Mouse (Mus musculus) hindbrain, embryonic 16.5 days (tissue): Measurements from ENCODE around the gene Ipmk. TPM values are rescaled to one million over a fixed set of nuclear protein-coding genes. Genes with fewer than 3 reads are reported as not detected.
"Not testable (repeated sequence)": the region's sequence is repeated elsewhere in the genome, so short reads cannot be mapped to it uniquely, and the experiment has no call there.

Experiments used
- ATAC-seq: fragments of 200-750 bp; cut with Nextera tagmentation; 2 replicates; pipeline ENCODE4 v1.8.0; 2017; ENCODE audit warnings: moderate TSS enrichment, moderate library complexity
- H3K27ac ChIP-seq: fragments of 300-500 bp; sonication (generic); 2 replicates; pipeline ENCODE4 v1.5.1; 2014; ENCODE audit warnings: low read depth, mild to moderate bottlenecking, control low read depth, low read length, moderate library complexity
- H3K27me3 ChIP-seq: fragments of 300-500 bp; sonication (generic); replicated peaks from 2 replicates; pipeline ENCODE4 v1.6.1; 2014; ENCODE audit warnings: low read length; ENCODE audit not compliant: control insufficient read depth, insufficient read depth
- H3K36me3 ChIP-seq: fragments of 300-500 bp; sonication (generic); 2 replicates; pipeline ENCODE4 v1.6.1; 2014; ENCODE audit warnings: mild to moderate bottlenecking, low read length, moderate library complexity, mixed read lengths; ENCODE audit not compliant: control insufficient read depth, insufficient read depth
- H3K4me1 ChIP-seq: fragments of 300-500 bp; sonication (generic); 2 replicates; pipeline ENCODE4 v1.6.1; 2014; ENCODE audit warnings: low read depth, low read length; ENCODE audit not compliant: control insufficient read depth, insufficient read depth
- H3K4me2 ChIP-seq: fragments of 300-500 bp; sonication (generic); 2 replicates; pipeline ENCODE4 v1.6.1; 2014; ENCODE audit warnings: mild to moderate bottlenecking, low read length, control low read depth, moderate library complexity
- H3K4me3 ChIP-seq: fragments of 300-500 bp; sonication (generic); 2 replicates; pipeline ENCODE4 v1.5.1; 2014; ENCODE audit warnings: mild to moderate bottlenecking, low read length, control low read depth, moderate library complexity
- H3K9ac ChIP-seq: fragments of 300-500 bp; sonication (generic); 2 replicates; pipeline ENCODE4 v1.6.1; 2014; ENCODE audit warnings: low read depth, mild to moderate bottlenecking, control low read depth, low read length, moderate library complexity
- H3K9me3 ChIP-seq: fragments of 300-500 bp; sonication (generic); 2 replicates; pipeline ENCODE4 v1.6.1; 2014; ENCODE audit warnings: mild to moderate bottlenecking, low read length, moderate library complexity; ENCODE audit not compliant: control insufficient read depth
- WGBS: fragments of 180-500 bp; shearing (Covaris S2); extraction: QIAGEN DNeasy Blood & Tissue Kit; methylation state at CpG from one replicate; pipeline ENCODE4 v1.1.7; 2014; 5-methylcytosine and 5-hydroxymethylcytosine counted together
- polyA plus RNA-seq: library from polyadenylated mRNA; unstranded; fragments of >200 nt; fragmentation: Nextera tagmentation; extraction: Ambion mirVana; gene quantifications from 2 replicates; pipeline ENCODE4 v1.2.1, GENCODE M21; 2015

Ipmk gene
- polyA plus RNA-seq, 1 experiment from 2014 or later: 14.1 TPM

DNA sequence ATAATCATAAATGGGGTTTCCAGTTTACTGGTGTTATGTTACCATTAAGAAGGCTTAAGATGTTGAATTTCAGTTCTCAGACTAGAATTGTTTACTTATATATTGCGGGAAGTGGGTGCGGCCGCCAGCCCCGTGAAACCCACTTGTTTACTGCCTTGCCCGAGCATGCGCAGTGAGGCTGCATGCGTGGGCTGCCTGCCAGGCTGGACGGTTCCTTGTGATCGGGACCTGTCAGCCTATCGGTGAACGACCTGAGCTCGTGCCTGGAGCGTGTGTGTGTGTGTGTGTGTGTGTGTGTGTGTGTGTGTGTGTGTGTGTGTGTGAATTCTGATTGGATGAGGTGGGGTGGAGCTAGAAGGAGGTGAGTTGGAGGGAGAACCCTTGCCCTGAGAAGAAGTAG, 114.8 kb downstream of the Ipmk start:
- H3K9me3 ChIP-seq: not testable (repeated sequence)
- WGBS: 91% methylated on average over 13 of the region's 13 CpGs

DNA sequence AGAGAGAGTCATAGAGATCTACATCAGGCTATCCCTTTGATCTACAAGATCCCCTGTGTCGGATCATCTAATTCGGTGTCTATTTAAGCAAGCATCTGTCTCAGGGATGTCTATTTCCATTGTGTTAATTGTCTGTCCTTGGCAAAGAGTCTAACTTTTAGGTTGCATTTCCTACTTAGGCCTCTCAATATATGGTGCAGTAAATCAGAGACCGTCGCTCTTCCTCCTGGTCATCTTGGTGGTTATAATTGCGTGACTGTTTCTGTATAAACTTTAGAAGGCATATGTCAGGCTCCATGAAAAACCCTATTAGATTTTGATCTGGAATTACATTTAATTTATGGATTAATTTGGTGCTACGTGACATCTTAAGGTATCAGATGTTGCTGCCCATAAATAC, 116.9 kb downstream of the Ipmk start:
- no peak overlapping the region for H3K27ac ChIP-seq
- WGBS: 95% methylated on average over 6 of the region's 6 CpGs
- H3K9me3 ChIP-seq: no peaks in the 10 kb centered on the region
- no peak for ATAC-seq
- H3K4me1 ChIP-seq: no peaks in the 10 kb centered on the region
- no peak overlapping the region for H3K9ac ChIP-seq
- no peak overlapping the region for H3K4me3 ChIP-seq
- H3K36me3 ChIP-seq: no peaks in the 10 kb centered on the region
- no peak overlapping the region for H3K4me2 ChIP-seq
- H3K27me3 ChIP-seq: no peaks in the 10 kb centered on the region

More for the DNA sequence above, 114.8 kb downstream of the Ipmk start:
- not testable (repeated sequence) for H3K4me2 ChIP-seq, H3K27me3 ChIP-seq, H3K27ac ChIP-seq, H3K36me3 ChIP-seq, H3K4me3 ChIP-seq, H3K4me1 ChIP-seq, H3K9ac ChIP-seq, ATAC-seq

DNA sequence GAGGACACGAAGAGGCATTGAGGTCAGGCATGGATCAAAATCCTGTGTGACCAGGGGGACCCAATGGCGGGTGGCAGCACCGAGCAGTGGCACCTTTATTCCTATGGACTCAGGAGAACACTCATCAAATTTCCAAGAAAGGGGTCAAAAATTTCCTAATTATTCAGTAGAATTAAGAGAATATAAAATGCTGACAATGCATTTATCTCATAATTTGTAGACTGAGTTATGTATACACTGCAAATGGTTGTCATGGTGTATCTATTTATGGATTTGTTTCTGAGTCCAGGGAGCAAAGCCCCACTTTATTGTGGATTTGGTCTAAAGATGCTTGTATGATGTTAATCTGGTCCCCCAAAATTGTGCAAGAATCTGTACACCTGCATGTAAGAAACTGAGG, 120.8 kb downstream of the Ipmk start:
- 91% methylated on average over 3 of the region's 3 CpGs for WGBS
- Histone ChIP-seq H3K9ac (no peak overlapping the region), H3K27ac (no peak overlapping the region), H3K4me1 (no peaks in the 10 kb centered on the region; the same call in 1 of the 2 replicates), H3K4me3 (no peak overlapping the region), H3K36me3 (no peaks in the 10 kb centered on the region), H3K27me3 (no peaks in the 10 kb centered on the region), H3K4me2 (no peak overlapping the region), H3K9me3 (no peaks in the 10 kb centered on the region)
- ATAC-seq: no peak

DNA sequence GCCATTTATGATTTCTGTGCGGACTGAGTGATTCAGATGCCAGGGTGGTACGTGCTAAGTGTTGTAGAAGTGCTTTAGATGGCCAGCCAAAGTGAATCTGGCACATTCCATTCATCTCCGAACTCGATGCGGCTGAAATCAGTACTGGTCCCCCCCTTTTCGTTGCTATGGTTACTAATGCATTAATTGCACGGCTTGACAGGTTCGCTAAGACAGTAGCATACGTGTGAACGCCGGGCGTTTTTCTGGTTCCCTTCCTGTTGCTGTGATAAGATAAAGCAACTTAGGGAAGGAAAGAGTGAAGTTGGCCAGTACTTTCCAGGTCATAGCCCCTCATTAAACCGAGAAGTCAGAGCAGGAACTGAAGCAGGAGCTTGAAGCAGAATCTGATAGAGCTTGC, 122.2 kb downstream of the Ipmk start:
- Histone ChIP-seq H3K4me1 (no peaks in the 10 kb centered on the region; the same call in 1 of the 2 replicates), H3K36me3 (no peaks in the 10 kb centered on the region), H3K4me3 (no peak overlapping the region), H3K9me3 (no peaks in the 10 kb centered on the region), H3K27me3 (no peaks in the 10 kb centered on the region), H3K4me2 (no peak overlapping the region), H3K27ac (no peak overlapping the region), H3K9ac (no peak overlapping the region)
- WGBS: 52% methylated on average over 13 of the region's 13 CpGs
- peak; percentile 62; the same call in 1 of the 2 replicates for ATAC-seq

DNA sequence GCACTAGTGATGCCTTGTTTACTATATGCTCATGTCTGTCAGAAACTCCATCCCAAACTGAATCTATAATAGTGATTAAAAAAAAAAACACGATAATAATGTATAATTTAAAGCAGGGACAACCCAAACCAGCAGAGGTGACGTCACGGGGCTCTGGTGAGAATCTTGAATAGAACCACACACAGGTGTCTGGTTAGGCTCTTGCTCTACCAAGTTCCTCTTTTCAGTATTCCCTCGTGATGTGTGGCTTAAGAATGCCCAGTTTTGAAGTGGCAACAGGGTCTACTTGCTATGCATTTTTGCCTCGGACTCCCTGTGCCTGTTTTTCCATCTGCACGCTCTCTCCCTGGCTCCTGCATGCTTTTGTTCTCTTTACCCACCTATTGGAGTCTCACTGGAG, 124.5 kb downstream of the Ipmk start:
- H3K27ac ChIP-seq: no peak overlapping the region
- ATAC-seq: no peak
- H3K9ac ChIP-seq: no peak overlapping the region
- H3K36me3 ChIP-seq: no peaks in the 10 kb centered on the region
- no peaks in the 10 kb centered on the region; the same call in 1 of the 2 replicates for H3K4me1 ChIP-seq
- 90% methylated on average over 6 of the region's 6 CpGs for WGBS
- no peaks in the 10 kb centered on the region for H3K27me3 ChIP-seq
- H3K9me3 ChIP-seq: no peaks in the 10 kb centered on the region
- H3K4me3 ChIP-seq: no peak overlapping the region
- no peak overlapping the region for H3K4me2 ChIP-seq

- no peak overlapping the region for H3K27ac ChIP-seq
- no peak overlapping the region for H3K4me3 ChIP-seq
- no peaks in the 10 kb centered on the region for H3K36me3 ChIP-seq
- 71% methylated on average over 13 of the region's 13 CpGs for WGBS
- no peaks in the 10 kb centered on the region for H3K9me3 ChIP-seq
- ATAC-seq: no peak
- no peak overlapping the region for H3K4me2 ChIP-seq
- no peak overlapping the region for H3K9ac ChIP-seq
- H3K4me1 ChIP-seq: no peaks in the 10 kb centered on the region; the same call in 1 of the 2 replicates
- no peaks in the 10 kb centered on the region for H3K27me3 ChIP-seq
Observed at GRCm38 (mm10) chr10:71473590-71473989, 126.0 kb downstream of the Ipmk start.

GRCm38 (mm10) chr10:71476471-71477080, 129.0 kb downstream of the Ipmk start:
- no peaks in the 10 kb centered on the region for H3K27me3 ChIP-seq
- peak; percentile 90 for ATAC-seq
- 55% methylated on average over 8 of the region's 8 CpGs for WGBS
- no peaks in the 10 kb centered on the region for H3K9me3 ChIP-seq
- H3K4me2 ChIP-seq: no peak overlapping the region
- no peaks in the 10 kb centered on the region for H3K36me3 ChIP-seq
- no peak overlapping the region for H3K27ac ChIP-seq
- no peak overlapping the region for H3K4me3 ChIP-seq
- no peaks in the 10 kb centered on the region for H3K4me1 ChIP-seq
- H3K9ac ChIP-seq: no peak overlapping the region

GRCm38 (mm10) chr10:71477147-71477546, 129.6 kb downstream of the Ipmk start:
- Histone ChIP-seq H3K4me2 (no peak overlapping the region), H3K27me3 (no peaks in the 10 kb centered on the region), H3K27ac (no peak overlapping the region; the same call in 1 of the 2 replicates), H3K9ac (no peak overlapping the region), H3K4me1 (no peaks in the 10 kb centered on the region), H3K36me3 (no peaks in the 10 kb centered on the region), H3K9me3 (no peaks in the 10 kb centered on the region), H3K4me3 (no peak overlapping the region)
- ATAC-seq: peak; percentile 10; the same call in 1 of the 2 replicates
- 70% methylated on average over 4 of the region's 4 CpGs for WGBS

DNA sequence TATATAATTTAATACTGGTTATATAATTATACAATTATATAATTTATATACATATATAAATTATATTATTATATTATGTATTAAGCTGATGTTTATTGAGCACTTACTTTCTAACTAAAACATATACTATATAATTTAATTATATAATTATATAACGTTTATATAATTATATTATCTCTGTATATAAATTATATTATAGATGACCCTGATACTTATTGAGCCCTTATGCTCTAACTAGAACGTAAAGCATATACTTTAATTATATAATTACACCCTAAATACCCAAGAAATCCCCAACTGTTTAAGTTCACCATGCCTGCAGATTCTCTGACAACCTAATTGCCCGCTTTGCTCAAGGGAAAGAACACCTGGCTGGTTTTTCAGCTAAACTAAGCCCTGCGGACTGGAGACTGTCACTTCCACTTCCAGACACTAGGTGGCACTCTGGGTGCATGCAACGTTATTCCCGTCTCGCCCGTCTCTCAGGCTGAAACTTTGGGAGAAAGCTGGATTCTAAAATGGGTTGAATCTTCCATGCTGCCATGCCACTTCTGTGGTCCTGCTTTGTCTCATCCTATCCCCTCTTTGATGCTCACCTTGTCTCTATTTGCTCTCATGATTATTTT, 132.2 kb downstream of the Ipmk start:
- H3K27ac ChIP-seq: no peak overlapping the region
- H3K4me3 ChIP-seq: no peak overlapping the region
- WGBS: 9% methylated on average over 8 of the region's 8 CpGs
- ATAC-seq: 0 out of 2 replicates have a peak, but pooled peaks have one; percentile 4
- no peak overlapping the region for H3K9ac ChIP-seq
- H3K36me3 ChIP-seq: no peaks in the 10 kb centered on the region
- H3K9me3 ChIP-seq: no peaks in the 10 kb centered on the region
- no peaks in the 10 kb centered on the region for H3K27me3 ChIP-seq
- no peak overlapping the region for H3K4me2 ChIP-seq
- no peaks in the 10 kb centered on the region for H3K4me1 ChIP-seq
